Mouse (Mus musculus) stomach, postnatal 0 days (tissue): ENCODE results near the gene Rap2b.

Source experiments
- CTCF ChIP-seq: IDR thresholded peaks from 2 replicates; pipeline ENCODE4 v1.5.1; 2016; ENCODE audit warnings: antibody characterized with exemption, low read depth, mild to moderate bottlenecking, moderate library complexity
- EP300 ChIP-seq: optimal IDR thresholded peaks from 2 replicates; pipeline ENCODE3; 2016; ENCODE audit warnings: antibody characterized with exemption

GRCm38 (mm10) chr3:61320031-61320430 lies 41.4 kb upstream of the Rap2b start:
- TF ChIP-seq CTCF: no peak
- TF ChIP-seq EP300: no peak
